In genomic region chr11:70844559-70845456, GRCm38 (mm10) we compare ENCODE assay signal across 8 mouse cellular contexts. TPM values are rescaled to one million over a fixed set of nuclear protein-coding genes. Genes with fewer than 3 reads are reported as not detected.
A peak's percentile ranks its signal among the peaks of the same experiment; 100 is the strongest.
DNase-seq lines count a peak whose midpoint lies in the region; ATAC-seq and TF ChIP-seq lines count a peak whose summit lies in the region.

Gene Rabep1 (plus strand): TSS chr11:70844778.

- H3K4me3 ChIP-seq in G1E (ENCODE audit: low read depth, low read length), result peak within 1 kb of the TSS; percentile 91
- H3K4me3 ChIP-seq in forebrain, postnatal 0 days (ENCODE audit: low read depth, low read length), result peak within 1 kb of the TSS; percentile 77
- H3K4me3 ChIP-seq in lung, embryonic 16.5 days (ENCODE audit: low read length), result peak within 1 kb of the TSS; percentile 95

- H3K36me3 ChIP-seq in G1E (replicated peaks), result peaks cover 5% of the 10 kb centered on the region
- no peaks in the 10 kb centered on the region for H3K36me3 ChIP-seq in forebrain, postnatal 0 days (ENCODE audit: insufficient read depth)
- no peaks in the 10 kb centered on the region for H3K36me3 ChIP-seq in lung, embryonic 16.5 days (ENCODE audit: control insufficient read depth, insufficient read depth, low read length)

- WGBS in forebrain, postnatal 0 days, result 2% methylated on average over 72 of the region's 88 CpGs
- WGBS in lung, embryonic 16.5 days, result under 1% methylated on average over 68 of the region's 88 CpGs

- peaks cover 36% of the 10 kb centered on the region for H3K4me1 ChIP-seq in G1E (ENCODE audit: insufficient read depth, low read depth, low read length)
- H3K4me1 ChIP-seq in forebrain, postnatal 0 days (ENCODE audit: insufficient read depth), result peaks cover 12% of the 10 kb centered on the region
- peaks cover 14% of the 10 kb centered on the region for H3K4me1 ChIP-seq in lung, embryonic 16.5 days (replicated peaks; ENCODE audit: control insufficient read depth, insufficient read depth, low read length)

- H3K4me2 ChIP-seq in forebrain, postnatal 0 days (ENCODE audit: low read depth), result peak within 1 kb of the TSS; percentile 71
- H3K4me2 ChIP-seq in lung, embryonic 16.5 days (ENCODE audit: low read depth, low read length), result peak within 1 kb of the TSS; percentile 95

- H3K27ac ChIP-seq in forebrain, postnatal 0 days (ENCODE audit: low read depth, low read length), result peak within 1 kb of the TSS; percentile 84
- H3K27ac ChIP-seq in lung, embryonic 16.5 days (ENCODE audit: low read length), result peak within 1 kb of the TSS; percentile 43

- peaks cover 9% of the 10 kb centered on the region for H3K27me3 ChIP-seq in G1E (ENCODE audit: insufficient read depth, low read length)
- no peaks in the 10 kb centered on the region for H3K27me3 ChIP-seq in forebrain, postnatal 0 days (ENCODE audit: insufficient read depth, low read length)
- no peaks in the 10 kb centered on the region for H3K27me3 ChIP-seq in lung, embryonic 16.5 days (ENCODE audit: control insufficient read depth, insufficient read depth, low read depth, low read length)

- TF ChIP-seq CTCF in G1E (IDR thresholded peaks at IDR 0.05; ENCODE audit: low read depth, low read length), result no peak
- TF ChIP-seq CTCF in forebrain, postnatal 0 days (IDR thresholded peaks at IDR 0.05; ENCODE audit: low read depth), result no peak

- peak; percentile 75 for ATAC-seq in G1E (ENCODE audit: extremely low read depth, insufficient number of reproducible peaks, low FRiP score, poor library complexity, severe bottlenecking)
- peak; percentile 97 for ATAC-seq in forebrain, postnatal 0 days
- peak; percentile 89 to 93 for ATAC-seq in hematopoietic stem cell, adult 5-6 weeks (replicated peaks in 1 of 2; ENCODE audit: insufficient read depth in 1 of 2, low FRiP score in 2 of 2, low TSS enrichment in 1 of 2, low read depth in 1 of 2, poor library complexity in 2 of 2, severe bottlenecking in 2 of 2)
- ATAC-seq in lung, embryonic 16.5 days (ENCODE audit: low read depth), result peak; percentile 99

- DNase-seq in G1E (ENCODE audit: low spot score), result peak; percentile 83
- peak; percentile 95 to 97 for DNase-seq in cerebellum, adult 18-20 months
- DNase-seq in forebrain, postnatal 0 days, result peak; percentile 96
- peak; percentile 60 for DNase-seq in layer of hippocampus, adult 9-10 months (ENCODE audit: low spot score)
- peak; percentile 91 for DNase-seq in ovary, postnatal 10 days (ENCODE audit: low spot score)
- DNase-seq in thymus, postnatal 10 days (ENCODE audit: low spot score in 2 of 2), result peak; percentile 93 to 98

- peak within 1 kb of the TSS; percentile 96 for H3K9ac ChIP-seq in forebrain, postnatal 0 days
- H3K9ac ChIP-seq in lung, embryonic 16.5 days (ENCODE audit: low read length), result peak within 1 kb of the TSS; percentile 90

- no peaks in the 10 kb centered on the region for H3K9me3 ChIP-seq in G1E (replicated peaks)
- H3K9me3 ChIP-seq in forebrain, postnatal 0 days (ENCODE audit: low read length), result no peaks in the 10 kb centered on the region
- no peaks in the 10 kb centered on the region for H3K9me3 ChIP-seq in lung, embryonic 16.5 days (ENCODE audit: control insufficient read depth, low read length)

RNA-seq across cellular contexts. Expression of gene Rabep1, which starts in this region (rescaled TPM):
- 48.0 and 50.1 TPM in 2 replicates for total RNA-seq in G1E (2014; fragmentation: Nextera tagmentation)
- 80.6 and 111 TPM in 2 replicates for total RNA-seq in G1E (2017)
- polyA plus RNA-seq in G1E (2012), result 18.1 and 22.9 TPM in 2 replicates
- total RNA-seq in forebrain, postnatal 0 days (2014; rRNA removed), result 107 and 109 TPM in 2 replicates
- polyA plus RNA-seq in forebrain, postnatal 0 days (2015; fragmentation: Nextera tagmentation; extraction: Ambion mirVana), result 81.5 and 103 TPM in 2 replicates
- total RNA-seq in hematopoietic stem cell, adult 5-6 weeks (2017), result 67.7 and 75.9 TPM in 2 replicates
- 30.0 and 30.2 TPM in 2 replicates for polyA plus RNA-seq in lung, embryonic 16.5 days (2015; fragmentation: Nextera tagmentation; extraction: Ambion mirVana)

Comparison
In these comparisons a context has a peak if more than half of its experiments do, and no peak if none do; other contexts are left out.
1. Peak in every context shown above with its lines: DNase-seq, ATAC-seq, H3K4me3 ChIP-seq and H3K27ac ChIP-seq.